Mouse (Mus musculus) G1E (cell line): ENCODE measurements around the gene Myh9. TPM values are rescaled to one million over a fixed set of nuclear protein-coding genes. Genes with fewer than 3 reads are reported as not detected.

Source experiments
- ATAC-seq: 2 replicates; pipeline ENCODE4 v1.8.0; 2016; ENCODE audit warnings: mild to moderate bottlenecking; ENCODE audit not compliant: insufficient number of reproducible peaks, poor library complexity, low FRiP score, severe bottlenecking; ENCODE audit errors: extremely low read depth
- DNase-seq: peaks from one replicate; pipeline ENCODE4 v3.0.0; 2012; ENCODE audit warnings: low spot score
- H3K27me3 ChIP-seq: 2 replicates; pipeline ENCODE4 v1.6.1; 2012; ENCODE audit warnings: mild to moderate bottlenecking, low read length, inconsistent platforms; ENCODE audit not compliant: insufficient read depth
- H3K36me3 ChIP-seq: replicated peaks from 2 replicates; pipeline ENCODE3; 2012; ENCODE audit warnings: mild to moderate bottlenecking, inconsistent platforms
- H3K4me1 ChIP-seq: 2 replicates; pipeline ENCODE4 v1.6.1; 2012; ENCODE audit warnings: low read depth, low read length, inconsistent platforms, mixed read lengths; ENCODE audit not compliant: insufficient read depth
- H3K4me3 ChIP-seq: 2 replicates; pipeline ENCODE4 v1.5.1; 2012; ENCODE audit warnings: low read depth, mild to moderate bottlenecking, inconsistent platforms, low read length, moderate library complexity, mixed read lengths
- H3K9me3 ChIP-seq: replicated peaks from 2 replicates; pipeline ENCODE4 v1.6.1; 2012; ENCODE audit warnings: inconsistent platforms
- CTCF ChIP-seq: IDR thresholded peaks from 2 replicates; pipeline ENCODE4 v1.5.1; 2012; ENCODE audit warnings: low read depth, low read length, inconsistent platforms, mixed read lengths
- GATA1 ChIP-seq: IDR thresholded peaks from 2 replicates; pipeline ENCODE4 v1.6.1; 2012; ENCODE audit warnings: borderline replicate concordance, low read length, inconsistent platforms, mixed read lengths
- GATA2 ChIP-seq: IDR thresholded peaks from 2 replicates; pipeline ENCODE4 v1.6.1; 2012; ENCODE audit warnings: low read depth, low read length, inconsistent platforms, borderline replicate concordance
- POLR2AphosphoS5 ChIP-seq: IDR thresholded peaks from 2 replicates; pipeline ENCODE4 v1.6.1; 2012; ENCODE audit warnings: low read depth, low read length, inconsistent platforms; ENCODE audit not compliant: insufficient replicate concordance
- TAL1 ChIP-seq: conservative IDR thresholded peaks from 2 replicates; pipeline ENCODE4 v1.6.1; 2012; ENCODE audit warnings: low read depth, low read length, inconsistent platforms, mixed read lengths
- polyA plus RNA-seq: library from polyadenylated mRNA; stranded (reverse); fragments of >175 nt; gene quantifications from 2 replicates; pipeline ENCODE4 v1.2.3, GENCODE M21; 2012
- total RNA-seq, 2 experiments: library from RNA; stranded (forward) in 1 of 2; stranded (reverse) in 1 of 2; fragments of 200-1000 nt in 1 of 2; fragments of >200 nt in 1 of 2; fragmentation: Nextera tagmentation in 1 of 2; gene quantifications; 2 replicates each; pipeline ENCODE4 v1.2.3; 2014 to 2017

Myh9 gene
- total and polyA plus RNA-seq, 3 experiments, result 132 to 198 (median 171) TPM

GRCm38 (mm10) chr15:77813639-77814375 is 28.2 kb downstream of the Myh9 start:
- Histone ChIP-seq H3K9me3 (no peaks in the 10 kb centered on the region), H3K27me3 (no peaks in the 10 kb centered on the region), H3K4me1 (peaks cover 22% of the 10 kb centered on the region), H3K36me3 (peaks cover 95% of the 10 kb centered on the region), H3K4me3 (no peak overlapping the region)
- ATAC-seq (no peak), DNase-seq (no peak)
- no peak for TF ChIP-seq GATA2
- TF ChIP-seq CTCF, result no peak
- no peak for TF ChIP-seq TAL1

GRCm38 (mm10) chr15:77812578-77812977 is 29.4 kb downstream of the Myh9 start:
- Histone ChIP-seq H3K27me3 (no peaks in the 10 kb centered on the region), H3K4me1 (peaks cover 24% of the 10 kb centered on the region), H3K4me3 (no peak overlapping the region), H3K36me3 (peaks cover 95% of the 10 kb centered on the region), H3K9me3 (no peaks in the 10 kb centered on the region)
- TF ChIP-seq CTCF, result no peak
- no peak for TF ChIP-seq TAL1
- TF ChIP-seq GATA2, result no peak
- no peak for TF ChIP-seq POLR2AphosphoS5
- TF ChIP-seq GATA1, result no peak
- no peak for ATAC-seq
- no peak for DNase-seq

- H3K36me3 ChIP-seq, result peaks cover 97% of the 10 kb centered on the region
- TF ChIP-seq TAL1, result no peak
- no peak for TF ChIP-seq GATA2
- TF ChIP-seq CTCF, result no peak
- TF ChIP-seq GATA1, result no peak
- TF ChIP-seq POLR2AphosphoS5, result no peak
- no peak overlapping the region for H3K4me3 ChIP-seq
- DNase-seq, result no peak
- no peak for ATAC-seq
- no peaks in the 10 kb centered on the region for H3K9me3 ChIP-seq
- peaks cover 13% of the 10 kb centered on the region for H3K4me1 ChIP-seq
- H3K27me3 ChIP-seq, result no peaks in the 10 kb centered on the region
Measured at GRCm38 (mm10) chr15:77811099-77811760, 30.7 kb downstream of the Myh9 start.

- no peaks in the 10 kb centered on the region for H3K9me3 ChIP-seq
- ATAC-seq, result no peak
- no peak overlapping the region for H3K4me3 ChIP-seq
- no peaks in the 10 kb centered on the region for H3K27me3 ChIP-seq
- peaks cover 9% of the 10 kb centered on the region for H3K4me1 ChIP-seq
- H3K36me3 ChIP-seq, result peaks cover 98% of the 10 kb centered on the region
- no peak for TF ChIP-seq POLR2AphosphoS5
- no peak for TF ChIP-seq GATA2
- TF ChIP-seq CTCF, result no peak
- no peak for TF ChIP-seq GATA1
- no peak for TF ChIP-seq TAL1
- no peak for DNase-seq
Measured at GRCm38 (mm10) chr15:77810416-77811098, 31.4 kb downstream of the Myh9 start.

GRCm38 (mm10) chr15:77809434-77809833 is 32.5 kb downstream of the Myh9 start:
- Histone ChIP-seq H3K4me1 (peaks cover 8% of the 10 kb centered on the region), H3K36me3 (peaks cover 100% of the 10 kb centered on the region)
- no peak for ATAC-seq

GRCm38 (mm10) chr15:77807264-77807585 is 34.8 kb downstream of the Myh9 start:
- DNase-seq (no peak), ATAC-seq (no peak)
- H3K4me1 ChIP-seq, result peaks cover 8% of the 10 kb centered on the region

More at GRCm38 (mm10) chr15:77809434-77809833, 32.5 kb downstream of the Myh9 start:
- TF ChIP-seq CTCF (no peak), GATA1 (no peak), TAL1 (no peak), POLR2AphosphoS5 (no peak), GATA2 (no peak)
- Histone ChIP-seq H3K27me3 (no peaks in the 10 kb centered on the region), H3K4me3 (no peak overlapping the region), H3K9me3 (no peaks in the 10 kb centered on the region)
- DNase-seq, result no peak

More at GRCm38 (mm10) chr15:77807264-77807585, 34.8 kb downstream of the Myh9 start:
- Histone ChIP-seq H3K36me3 (peaks cover 100% of the 10 kb centered on the region), H3K27me3 (no peaks in the 10 kb centered on the region), H3K4me3 (no peak overlapping the region), H3K9me3 (no peaks in the 10 kb centered on the region)
- no peak for TF ChIP-seq POLR2AphosphoS5
- TF ChIP-seq CTCF, result no peak
- TF ChIP-seq TAL1, result no peak
- no peak for TF ChIP-seq GATA1
- TF ChIP-seq GATA2, result no peak
